Mouse (Mus musculus) CH12.LX (cell line): ENCODE data around the gene Atp6v0c. TPM values are rescaled to one million over a fixed set of nuclear protein-coding genes. Genes with fewer than 3 reads are reported as not detected.

Source experiments
- DNase-seq: peaks from one replicate; pipeline ENCODE4 v3.0.0-alpha.2; 2013; ENCODE audit errors: extremely low read depth
- H3K27ac ChIP-seq: 2 replicates; pipeline ENCODE4 v1.5.1; 2012; ENCODE audit warnings: low read depth, mild to moderate bottlenecking, control low read depth, moderate library complexity; ENCODE audit not compliant: insufficient read depth
- H3K27me3 ChIP-seq: replicated peaks from 2 replicates; pipeline ENCODE3; 2012; ENCODE audit warnings: inconsistent platforms
- H3K36me3 ChIP-seq, 2 experiments: replicated peaks in 1 of 2; 2 replicates each; pipeline versions ENCODE3 to v1.6.1; 2012; ENCODE audit warnings: inconsistent platforms in 1 of 2, low read length in 1 of 2, mild to moderate bottlenecking in 1 of 2, mixed read lengths in 1 of 2, moderate library complexity in 1 of 2; ENCODE audit not compliant: control insufficient read depth in 1 of 2, insufficient read depth in 1 of 2
- H3K4me1 ChIP-seq, 2 experiments: 2 replicates each; pipeline ENCODE4 v1.6.1; 2012; ENCODE audit warnings: inconsistent platforms in 1 of 2, moderate library complexity in 1 of 2; ENCODE audit not compliant: insufficient read depth in 2 of 2, control insufficient read depth in 1 of 2
- H3K4me2 ChIP-seq: 2 replicates; pipeline ENCODE4 v1.6.1; 2012; ENCODE audit warnings: low read depth, mild to moderate bottlenecking, control low read depth; ENCODE audit not compliant: poor library complexity, insufficient read depth, severe bottlenecking
- H3K4me3 ChIP-seq, 3 experiments: fragments of 150-350 bp in 1 of 3; sonication (generic) in 1 of 3; replicated peaks in 1 of 3; 2 replicates each; pipeline versions ENCODE3 to v1.5.1; 2011 to 2012; ENCODE audit warnings: low read depth in 2 of 3, low read length in 2 of 3, mild to moderate bottlenecking in 2 of 3, moderate library complexity in 2 of 3, control low read depth in 1 of 3, improper control_type of control experiment in 1 of 3, inconsistent platforms in 1 of 3, mixed read lengths in 1 of 3; ENCODE audit not compliant: poor library complexity in 1 of 3
- H3K79me2 ChIP-seq: replicated peaks from 2 replicates; pipeline ENCODE4 v1.6.1; 2012; ENCODE audit warnings: mild to moderate bottlenecking, moderate library complexity; ENCODE audit not compliant: control insufficient read depth, poor library complexity, insufficient read depth, severe bottlenecking; ENCODE audit errors: extremely low read depth
- H3K9ac ChIP-seq: 2 replicates; pipeline ENCODE4 v1.6.1; 2012; ENCODE audit warnings: low read depth, mild to moderate bottlenecking, control low read depth, moderate library complexity; ENCODE audit not compliant: insufficient read depth
- H3K9me3 ChIP-seq: replicated peaks from 2 replicates; pipeline ENCODE3; 2012; ENCODE audit warnings: low read length, inconsistent platforms, mixed read lengths
- BHLHE40 ChIP-seq: IDR thresholded peaks from 2 replicates; pipeline ENCODE4 v1.6.1; 2011; ENCODE audit warnings: mild to moderate bottlenecking, low read depth, low read length, improper control_type of control experiment
- CHD2 ChIP-seq: IDR thresholded peaks from 2 replicates; pipeline ENCODE4 v1.6.1; 2011; ENCODE audit warnings: low read length, improper control_type of control experiment
- ELF1 ChIP-seq: IDR thresholded peaks from 2 replicates; pipeline ENCODE4 v1.6.1; 2014; ENCODE audit warnings: low read depth, mild to moderate bottlenecking, inconsistent platforms, low read length, improper control_type of control experiment
- EP300 ChIP-seq: IDR thresholded peaks from 2 replicates; pipeline ENCODE4 v1.6.1; 2011; ENCODE audit warnings: low read length, improper control_type of control experiment
- GABPA ChIP-seq: IDR thresholded peaks from 2 replicates; pipeline ENCODE4 v1.6.1; 2012; ENCODE audit warnings: low read depth, low read length, improper control_type of control experiment, inconsistent platforms; ENCODE audit not compliant: insufficient replicate concordance
- IRF4 ChIP-seq: IDR thresholded peaks from 2 replicates; pipeline ENCODE4 v1.6.1; 2014; ENCODE audit warnings: low read depth, mild to moderate bottlenecking, inconsistent platforms, low read length, improper control_type of control experiment
- JUN ChIP-seq: IDR thresholded peaks from 2 replicates; pipeline ENCODE4 v1.6.1; 2011; ENCODE audit warnings: low read depth, mild to moderate bottlenecking, low read length, improper control_type of control experiment, moderate library complexity; ENCODE audit not compliant: insufficient read depth
- MAFK ChIP-seq: IDR thresholded peaks from 2 replicates; pipeline ENCODE4 v1.6.1; 2011; ENCODE audit warnings: low read length, improper control_type of control experiment; ENCODE audit not compliant: insufficient replicate concordance
- MYC ChIP-seq: IDR thresholded peaks from 2 replicates; pipeline ENCODE4 v1.6.1; 2011; ENCODE audit warnings: low read depth, mild to moderate bottlenecking, improper control_type of control experiment, low read length
- NELFE ChIP-seq: IDR thresholded peaks from 2 replicates; pipeline ENCODE4 v1.6.1; 2011; ENCODE audit warnings: low read depth, low read length, improper control_type of control experiment
- POLR2A ChIP-seq: IDR thresholded peaks from 2 replicates; pipeline ENCODE4 v1.6.1; 2011; ENCODE audit warnings: low read depth, mild to moderate bottlenecking, improper control_type of control experiment, low read length
- RCOR1 ChIP-seq: conservative IDR thresholded peaks from 2 replicates; pipeline ENCODE4 v1.6.1; 2012; ENCODE audit warnings: low read depth, mild to moderate bottlenecking, inconsistent platforms, low read length, improper control_type of control experiment
- USF1 ChIP-seq: IDR thresholded peaks from 2 replicates; pipeline ENCODE4 v1.6.1; 2014; ENCODE audit warnings: low read depth, mild to moderate bottlenecking, inconsistent platforms, low read length, improper control_type of control experiment
- USF2 ChIP-seq: conservative IDR thresholded peaks from 2 replicates; pipeline ENCODE4 v1.6.1; 2011; ENCODE audit warnings: low read depth, low read length, improper control_type of control experiment
- ZC3H11A ChIP-seq: IDR thresholded peaks from 2 replicates; pipeline ENCODE4 v1.6.1; 2012; ENCODE audit warnings: low read depth, mild to moderate bottlenecking, inconsistent platforms, low read length, improper control_type of control experiment
- ZKSCAN1 ChIP-seq: IDR thresholded peaks from 2 replicates; pipeline ENCODE4 v1.6.1; 2012; ENCODE audit warnings: low read depth, inconsistent platforms, low read length, improper control_type of control experiment, borderline replicate concordance
- ZNF384 ChIP-seq: IDR thresholded peaks from 2 replicates; pipeline ENCODE4 v1.6.1; 2012; ENCODE audit warnings: low read depth, low read length, improper control_type of control experiment, inconsistent platforms
- dilution Hi-C: fragments of 300-500 bp; cut with MboI; formaldehyde crosslinking; loops from 2 replicates; pipeline ENCODE4 v1.14.3; 2020; ENCODE audit warnings: low sequenced_read_pairs; ENCODE audit not compliant: extremely low pct_unique_long_range_greater_than_20kb, extremely low pct_ligation_motif_present
- in situ Hi-C: fragments of 300-500 bp; cut with MboI; formaldehyde crosslinking; loops from 3 replicates; pipeline ENCODE4 v1.14.3; 2019; ENCODE audit warnings: low sequenced_read_pairs, low pct_ligation_motif_present, low pct_unique_long_range_greater_than_20kb, mixed read lengths
- polyA plus RNA-seq: library from polyadenylated mRNA; unstranded; fragments of >175 nt; gene quantifications from 2 replicates; pipeline ENCODE4 v1.2.1, GENCODE M21; 2012; ENCODE audit warnings: low read depth; ENCODE audit not compliant: insufficient read length
- total RNA-seq, 2 experiments: library from RNA; depleted of rRNA; stranded (reverse); fragments of 300-350 nt in 1 of 2; fragments of >200 nt in 1 of 2; gene quantifications; 2 replicates each; pipeline ENCODE4 v1.2.3; 2012 to 2014

Atp6v0c gene
- total and polyA plus RNA-seq, 3 experiments, result 49.1 to 407 (median 83.2) TPM

- H3K79me2 ChIP-seq, result peaks cover 20% of the 10 kb centered on the region
- DNase-seq, result no peak
- H3K9me3 ChIP-seq, result no peaks in the 10 kb centered on the region
- peaks cover 3 to 26% of the 10 kb centered on the region in 2 experiments for H3K4me1 ChIP-seq
- H3K27ac ChIP-seq, result no peak within 1 kb of the TSS
- dilution Hi-C loops (no loop called here), in situ Hi-C loops (no loop called here)
- H3K4me3 ChIP-seq, result no peak within 1 kb of the TSS
- H3K9ac ChIP-seq, result no peak within 1 kb of the TSS
- TF ChIP-seq POLR2A (no peak), BHLHE40 (peak; percentile 55), USF2 (peak; percentile 79), CHD2 (no peak), ZNF384 (no peak), USF1 (peak; percentile 77), ELF1 (no peak)
- no peak within 1 kb of the TSS for H3K4me2 ChIP-seq
- peaks cover 33 to 47% of the 10 kb centered on the region in 2 experiments for H3K36me3 ChIP-seq
- H3K27me3 ChIP-seq, result no peaks in the 10 kb centered on the region
These were observed 6.1 kb downstream of the Atp6v0c start, which contains the start of gene Amdhd2 for GRCm38 (mm10) chr17:24163176-24163962. Gene Amdhd2 (minus strand): TSS chr17:24163766.

GRCm38 (mm10) chr17:24162584-24163175 is 6.8 kb downstream of the Atp6v0c start:
- Histone ChIP-seq H3K9ac (no peak overlapping the region), H3K27ac (no peak overlapping the region), H3K4me3 (no peak overlapping the region), H3K4me1 (peaks cover under 1 to 22% of the 10 kb centered on the region in 2 experiments), H3K4me2 (no peak overlapping the region), H3K27me3 (no peaks in the 10 kb centered on the region), H3K36me3 (peaks cover 30 to 43% of the 10 kb centered on the region in 2 experiments), H3K79me2 (peaks cover 13% of the 10 kb centered on the region), H3K9me3 (no peaks in the 10 kb centered on the region)
- TF ChIP-seq POLR2A, result no peak
- TF ChIP-seq ZC3H11A, result no peak
- TF ChIP-seq RCOR1, result no peak
- no peak for TF ChIP-seq ZKSCAN1
- no peak for TF ChIP-seq ZNF384
- TF ChIP-seq MAFK, result no peak
- no peak for TF ChIP-seq MYC
- TF ChIP-seq JUN, result no peak
- TF ChIP-seq GABPA, result no peak
- no peak for TF ChIP-seq IRF4
- TF ChIP-seq ELF1, result no peak
- TF ChIP-seq EP300, result no peak
- TF ChIP-seq NELFE, result no peak
- in situ Hi-C loops, result no loop called here
- DNase-seq, result no peak
- dilution Hi-C loops, result no loop called here
